Mouse (Mus musculus): ENCODE measurements around the gene Cerk.
"Not testable (repeated sequence)": the region's sequence is repeated elsewhere in the genome, so short reads cannot be mapped to it uniquely, and the experiment has no call there.

Cerk gene

DNA sequence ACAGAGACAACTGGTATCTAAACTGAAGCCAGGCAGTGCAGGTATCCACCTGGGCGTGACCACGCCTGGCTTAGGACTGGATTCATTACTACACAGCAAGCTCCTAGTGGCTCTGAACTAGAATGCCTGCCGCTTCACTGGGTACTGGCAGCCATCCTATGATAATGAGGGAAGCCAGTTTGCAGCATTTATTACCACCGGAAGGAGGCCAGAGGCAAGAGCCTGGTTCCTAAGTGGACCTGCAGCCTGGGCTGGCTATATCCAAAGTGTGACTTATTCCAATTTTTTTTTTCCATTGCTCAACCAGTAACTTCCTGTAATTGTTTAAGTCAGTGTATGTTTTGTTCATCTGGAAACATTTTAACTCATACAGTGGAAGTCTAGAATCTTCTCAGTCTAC, 20.4 kb upstream of the Cerk start:
- peak; percentile 80 for DNase-seq (ENCODE audit: low spot score)

DNA sequence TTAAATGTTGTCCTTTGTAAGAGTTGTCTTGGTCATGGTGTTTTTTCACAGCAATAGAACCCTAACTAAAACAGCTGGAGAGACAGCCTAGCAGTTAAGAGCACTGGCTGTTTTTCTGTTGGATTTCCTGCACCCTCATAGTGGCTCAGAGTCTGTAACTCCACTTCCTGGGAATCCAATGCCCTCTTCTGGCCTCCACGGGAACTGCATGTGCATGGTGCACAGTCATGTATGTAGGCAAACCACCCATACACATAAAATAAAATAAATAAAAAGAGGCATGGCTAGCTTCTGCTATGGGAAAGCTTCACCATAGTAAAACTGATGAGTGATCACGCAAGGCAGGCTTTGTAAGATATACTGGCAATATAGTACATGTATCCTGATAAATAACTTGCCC, 19.4 kb upstream of the Cerk start:
- DNase-seq (ENCODE audit: low spot score), result no peak

DNA sequence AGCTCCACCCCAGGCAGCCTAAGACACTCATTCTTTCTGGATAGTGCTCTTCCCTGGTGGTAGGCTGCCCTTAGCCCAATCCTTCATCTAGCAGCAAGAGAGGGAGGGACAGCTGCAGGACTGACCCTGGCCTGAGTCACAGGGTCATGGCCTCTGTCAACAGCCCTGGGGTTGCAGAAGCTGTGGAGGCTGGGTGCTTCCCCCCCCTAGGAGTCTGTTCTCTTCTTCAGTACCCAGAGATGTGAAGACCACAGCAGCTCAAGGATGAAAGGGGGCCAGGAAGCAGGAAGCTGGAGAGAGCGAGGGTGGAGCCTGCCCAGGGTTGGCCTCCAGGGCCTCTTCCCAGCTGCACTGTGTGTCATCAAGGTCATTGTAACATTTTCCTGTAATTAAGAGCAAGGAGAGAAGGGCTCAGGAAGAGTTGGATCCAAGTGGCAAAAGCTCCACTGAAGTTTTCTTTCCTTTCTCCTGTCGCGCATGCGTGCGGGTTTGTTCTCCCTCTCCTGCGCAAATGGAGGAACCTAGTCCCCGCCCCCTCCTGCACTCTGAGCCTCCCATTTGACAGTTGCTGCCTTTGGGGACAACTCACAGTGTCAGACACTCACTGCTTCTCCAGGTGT, 18.1 kb upstream of the Cerk start:
- DNase-seq (ENCODE audit: low spot score), result no peak

DNA sequence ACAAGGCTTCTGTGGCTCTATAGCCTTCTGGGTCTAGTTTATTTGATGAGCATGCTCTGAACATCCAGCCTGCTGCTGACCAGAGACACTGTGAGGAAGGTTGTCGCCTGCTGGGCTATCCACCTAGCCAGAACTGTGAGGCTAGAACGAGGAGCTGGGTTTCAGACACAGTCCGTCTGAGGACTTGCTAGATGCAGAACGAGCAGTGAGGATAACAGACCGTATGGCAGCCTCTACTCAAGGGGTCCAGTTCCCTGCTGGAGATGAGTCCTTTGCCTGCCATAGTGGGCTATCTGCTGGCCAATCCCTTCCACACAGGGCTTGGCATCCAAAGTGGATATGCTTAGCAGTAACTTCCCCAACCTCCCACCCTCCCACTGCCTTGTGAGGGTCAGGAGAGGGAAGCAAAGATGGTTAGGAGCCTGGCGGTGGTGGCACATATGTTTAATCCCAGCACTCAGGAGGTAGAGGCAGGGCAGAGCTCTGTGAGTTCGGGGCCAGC, 17.4 kb upstream of the Cerk start:
- DNase-seq (ENCODE audit: low spot score), result no peak

DNA sequence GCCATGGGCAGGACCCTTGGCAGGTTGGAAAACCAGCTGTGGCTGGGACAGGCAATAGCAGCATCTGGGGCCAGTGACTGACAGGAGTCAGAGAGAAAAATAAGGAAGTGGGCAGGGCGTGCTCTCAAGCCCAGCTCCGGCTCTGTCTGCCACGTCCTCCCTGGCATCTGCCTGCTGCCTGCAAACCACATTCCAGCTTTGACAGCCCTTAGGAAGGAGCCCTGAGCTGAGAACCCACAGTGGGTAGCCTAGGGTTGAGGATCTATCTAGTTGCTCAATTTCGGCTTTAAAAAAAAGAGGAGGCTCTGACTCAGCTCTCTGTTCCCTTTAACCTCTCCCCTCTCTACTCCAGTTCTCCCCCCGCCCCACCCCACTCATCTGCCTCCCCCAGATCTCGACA, 16.7 kb upstream of the Cerk start:
- peak; percentile 51 for DNase-seq (ENCODE audit: low spot score)

DNA sequence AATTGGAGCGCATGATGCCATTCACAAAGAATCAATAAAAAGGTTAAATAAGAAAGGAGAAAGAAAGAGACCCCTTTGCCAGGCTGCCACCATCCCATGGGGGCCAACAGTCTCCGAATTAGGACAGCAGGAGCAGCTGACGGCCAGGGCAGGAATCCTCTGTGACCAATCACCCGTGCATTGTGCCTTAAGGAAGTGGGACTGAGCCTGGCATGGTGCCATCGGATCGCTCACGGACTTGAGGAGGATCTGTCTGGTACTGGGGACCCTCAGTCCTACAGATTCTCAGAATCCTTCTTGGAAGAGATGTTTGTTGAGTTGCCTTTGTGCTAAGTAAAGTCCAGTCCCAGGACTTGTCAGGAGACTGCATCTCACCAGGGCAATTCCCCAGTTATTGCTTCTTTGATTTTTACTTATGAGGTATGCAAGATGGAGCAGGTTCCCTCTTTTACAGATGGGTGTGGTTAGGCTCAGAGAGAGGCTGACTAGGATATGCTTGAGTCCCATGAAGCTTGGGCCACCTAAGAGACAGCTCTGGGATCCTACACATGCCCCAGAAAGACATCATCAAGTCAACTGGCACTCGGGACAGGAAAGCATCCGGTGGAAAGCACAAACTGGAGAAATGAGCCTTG, 15.9 kb upstream of the Cerk start:
- DNase-seq (ENCODE audit: low spot score), result no peak

DNA sequence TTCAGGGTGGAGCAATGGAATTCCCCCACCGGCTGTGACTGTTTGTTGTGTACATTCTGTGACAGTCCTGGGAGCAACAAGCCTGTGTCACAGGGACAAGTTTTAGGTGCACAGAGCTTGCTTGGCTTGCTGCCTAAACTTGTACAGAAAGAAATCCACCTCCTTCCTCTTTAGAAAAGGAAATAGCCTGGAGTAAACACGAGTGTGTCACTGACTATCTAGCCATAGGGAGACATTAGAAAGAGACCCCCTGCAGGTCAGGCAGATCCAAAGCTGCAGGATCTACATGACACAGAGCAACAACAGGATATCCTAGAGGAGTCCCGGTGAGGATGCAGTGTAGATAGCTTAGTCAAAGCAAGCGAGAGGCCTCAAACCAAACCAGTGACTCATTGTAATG, 15.2 kb upstream of the Cerk start:
- no peak for DNase-seq (ENCODE audit: low spot score)

DNA sequence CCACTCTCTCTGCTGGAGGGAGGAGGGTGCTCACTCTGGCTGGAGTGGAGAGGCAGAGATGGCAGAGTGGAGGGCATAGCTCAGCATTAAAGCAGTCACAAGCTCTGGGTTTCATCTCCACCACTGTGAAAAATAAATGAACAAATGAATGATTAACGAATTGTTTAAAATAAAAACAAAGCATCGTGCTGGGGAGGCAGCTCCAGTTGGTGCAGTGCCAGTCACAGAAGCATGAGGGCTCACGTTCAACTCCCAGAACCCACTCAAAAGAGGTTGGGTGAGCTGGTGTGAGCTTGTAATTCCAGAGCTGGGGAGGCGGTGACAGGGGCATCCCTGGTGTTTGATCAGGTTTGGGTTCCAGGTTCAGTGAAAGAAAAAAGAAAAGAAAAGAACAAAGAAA, 14.2 kb upstream of the Cerk start:
- no peak for DNase-seq (ENCODE audit: low spot score)

DNA sequence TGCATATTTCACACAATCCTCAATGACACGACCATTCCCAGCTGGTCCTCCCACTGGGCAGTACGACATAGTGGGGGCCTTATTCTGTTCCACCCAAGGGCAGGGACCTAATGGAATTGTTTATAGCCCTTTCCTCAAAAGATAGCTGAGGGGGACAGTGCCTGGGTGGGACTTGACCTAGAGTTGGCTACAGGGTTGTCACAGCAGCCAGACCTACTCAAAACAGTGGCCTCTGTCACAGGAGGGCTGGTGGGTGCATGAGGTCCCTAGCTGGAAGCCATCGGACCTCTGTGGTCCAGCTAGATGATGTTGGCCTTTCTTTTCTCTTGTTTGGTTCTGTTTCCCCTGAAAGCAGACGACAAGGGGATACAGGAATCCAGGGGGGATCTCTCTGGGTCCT, 13.5 kb upstream of the Cerk start:
- no peak for DNase-seq (ENCODE audit: low spot score)

DNA sequence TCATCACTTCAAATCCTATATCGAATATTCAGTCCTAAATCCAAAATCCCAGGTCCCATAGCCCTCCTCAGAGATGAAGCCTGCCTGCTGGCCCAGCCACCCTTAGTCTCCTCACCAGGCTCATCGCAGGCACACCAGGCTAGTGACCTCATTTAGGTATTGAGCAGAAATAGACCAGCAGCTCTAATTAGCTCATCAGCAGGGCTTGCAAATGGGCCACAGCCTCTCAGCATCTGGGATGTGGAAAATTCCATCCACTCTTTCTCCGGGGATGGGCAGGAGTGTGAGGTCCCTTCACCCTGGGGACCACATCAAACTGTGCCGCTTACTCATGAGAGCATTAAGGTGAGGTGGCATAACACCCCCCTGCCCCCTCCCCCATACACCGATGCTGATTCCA, 13.1 kb upstream of the Cerk start:
- no peak for DNase-seq (ENCODE audit: low spot score)

DNA sequence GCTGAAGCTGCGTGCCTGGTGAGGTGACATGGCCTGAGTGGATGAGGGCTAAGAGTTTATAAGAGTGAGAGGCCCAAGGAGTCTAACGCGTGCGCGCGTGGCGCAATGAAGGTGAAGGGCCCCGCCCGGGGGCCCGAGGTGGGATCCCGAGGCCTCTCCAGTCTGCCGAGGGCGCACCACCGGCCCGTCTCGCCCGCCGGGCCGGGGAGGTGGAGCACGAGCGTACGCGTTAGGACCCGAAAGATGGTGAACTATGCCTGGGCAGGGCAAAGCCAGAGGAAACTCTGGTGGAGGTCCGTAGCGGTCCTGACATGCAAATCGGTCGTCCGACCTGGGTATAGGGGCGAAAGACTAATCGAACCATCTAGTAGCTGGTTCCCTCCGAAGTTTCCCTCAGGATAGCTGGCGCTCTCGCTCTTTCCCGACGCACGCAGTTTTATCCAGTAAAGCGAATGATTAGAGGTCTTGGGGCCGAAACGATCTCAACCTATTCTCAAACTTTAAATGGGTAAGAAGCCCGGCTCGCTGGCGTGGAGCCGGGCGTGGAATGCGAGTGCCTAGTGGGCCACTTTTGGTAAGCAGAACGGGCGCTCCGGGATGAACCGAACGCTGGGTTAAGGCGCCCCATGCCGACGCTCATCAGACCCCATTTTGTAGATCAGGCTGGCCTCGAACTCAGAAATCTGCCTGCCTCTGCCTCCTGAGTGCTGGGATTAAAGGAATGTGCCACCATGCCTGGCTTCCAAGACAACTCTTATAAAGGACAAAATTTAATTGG, 8.9 kb upstream of the Cerk start:
- DNase-seq (ENCODE audit: low spot score), result not testable (repeated sequence)

DNA sequence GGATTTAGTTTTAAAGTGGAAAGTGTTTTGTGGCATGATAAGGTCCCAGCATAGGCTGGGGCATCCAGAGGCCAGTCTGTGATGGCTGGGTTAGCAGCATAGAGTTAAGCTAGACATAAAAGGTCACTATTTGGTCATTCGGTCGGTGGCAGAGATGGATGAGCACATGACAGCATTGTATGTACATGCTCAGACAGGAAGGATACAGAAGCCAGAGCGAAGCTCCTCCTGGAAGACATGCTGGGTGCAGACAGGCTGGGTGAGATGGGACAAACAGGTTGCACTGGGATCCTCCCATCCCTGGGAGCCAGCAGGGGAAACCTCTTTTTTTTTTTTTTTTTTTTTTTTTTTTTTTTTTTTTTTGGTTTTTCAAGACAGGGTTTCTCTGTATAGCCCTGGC, 6.0 kb upstream of the Cerk start:
- no peak for DNase-seq (ENCODE audit: low spot score)

DNA sequence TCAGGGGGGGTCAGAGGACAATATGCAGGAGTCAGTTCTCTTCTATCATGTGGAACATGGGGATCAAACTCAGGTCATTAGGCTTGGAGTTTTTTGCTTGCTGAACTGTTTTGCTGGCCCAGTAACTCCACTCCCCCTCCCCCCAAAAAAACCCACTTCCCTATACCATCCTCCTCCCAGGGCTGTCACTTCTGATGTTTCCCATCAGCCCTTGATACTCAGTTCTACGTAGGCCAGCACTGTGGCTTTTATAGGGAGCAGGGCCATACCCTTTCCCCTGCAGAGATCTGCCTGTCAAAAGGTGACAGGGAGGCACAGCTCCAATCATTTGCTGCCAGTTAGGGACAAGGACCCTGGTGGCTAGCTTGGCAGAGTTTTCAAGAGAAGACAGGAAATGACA, 5.6 kb upstream of the Cerk start:
- no peak for DNase-seq (ENCODE audit: low spot score)

DNA sequence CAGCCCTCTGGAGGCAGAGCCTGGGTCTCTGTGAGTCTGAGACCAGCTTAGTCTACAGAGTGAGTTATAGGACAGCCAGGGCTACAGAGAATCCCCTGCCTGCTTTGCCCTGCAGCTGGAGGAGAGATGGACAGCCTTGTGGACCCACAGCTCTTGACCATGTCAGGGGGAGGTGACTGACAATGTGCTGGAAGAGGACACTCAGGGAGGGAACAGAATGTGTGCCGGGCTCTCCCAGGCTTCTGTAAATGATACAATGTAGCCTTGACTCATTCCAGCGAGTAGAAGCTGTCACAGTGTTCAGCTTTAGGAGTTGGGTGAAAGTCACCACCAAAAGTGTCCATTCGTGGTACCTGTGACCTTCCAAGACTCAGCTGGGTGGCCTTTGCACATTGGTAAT, 4.4 kb upstream of the Cerk start:
- no peak for DNase-seq (ENCODE audit: low spot score)

DNA sequence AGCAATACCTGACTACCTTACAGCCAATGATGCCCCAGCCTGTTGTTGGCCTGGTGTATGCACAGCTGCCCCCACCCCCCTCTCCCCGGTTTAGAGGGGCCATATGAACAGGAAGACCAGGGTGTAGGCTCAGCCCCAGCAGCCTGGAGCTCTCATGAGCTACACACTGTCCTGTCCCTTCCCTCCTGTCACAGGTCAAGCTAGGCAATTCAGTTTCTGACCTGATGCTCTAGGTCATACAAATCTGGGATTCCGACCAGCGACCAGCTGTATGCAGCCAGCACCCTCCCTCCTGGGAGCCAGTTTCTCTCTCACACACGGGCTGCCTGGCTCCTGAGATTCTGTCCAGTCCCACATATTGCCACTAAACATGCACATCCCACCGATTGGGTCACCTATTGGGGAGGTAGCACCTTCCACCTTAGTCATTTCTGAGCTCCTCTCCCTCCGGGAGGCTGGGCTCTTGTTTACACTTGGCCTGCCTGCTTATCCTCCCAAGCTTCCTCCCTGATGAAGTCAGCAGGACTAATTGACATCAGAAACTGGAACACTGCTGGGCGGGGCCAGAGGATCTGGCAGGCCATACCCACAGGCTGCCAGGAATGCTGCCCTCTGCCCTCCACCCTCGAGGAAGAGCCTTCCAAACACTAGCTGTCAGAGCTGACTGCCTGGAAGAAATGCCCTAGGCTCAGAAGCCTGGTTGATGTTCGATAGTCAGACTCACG, 3.0 kb upstream of the Cerk start:
- DNase-seq (ENCODE audit: low spot score), result peak; percentile 95

DNA sequence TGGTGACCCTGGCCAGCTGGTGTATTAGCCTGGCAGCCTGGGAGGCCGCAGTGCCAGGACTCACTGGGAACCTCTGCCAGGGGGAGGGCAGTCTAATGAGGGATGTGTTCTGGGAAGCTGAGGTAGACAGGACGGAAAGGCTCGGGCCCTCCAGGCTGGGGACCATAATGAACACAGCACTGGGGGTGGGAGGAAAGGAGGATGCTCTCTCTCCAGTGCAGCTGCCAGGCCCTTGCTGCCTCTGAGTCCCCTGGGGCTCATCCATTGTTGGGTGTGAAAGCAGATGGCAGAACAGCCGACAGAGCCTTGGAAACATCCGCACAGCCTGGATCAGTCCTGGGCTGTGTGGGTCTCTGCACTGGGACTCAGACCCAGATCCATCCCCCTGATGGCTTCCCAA, 2.2 kb upstream of the Cerk start:
- peak; percentile 58 for DNase-seq (ENCODE audit: low spot score)

DNA sequence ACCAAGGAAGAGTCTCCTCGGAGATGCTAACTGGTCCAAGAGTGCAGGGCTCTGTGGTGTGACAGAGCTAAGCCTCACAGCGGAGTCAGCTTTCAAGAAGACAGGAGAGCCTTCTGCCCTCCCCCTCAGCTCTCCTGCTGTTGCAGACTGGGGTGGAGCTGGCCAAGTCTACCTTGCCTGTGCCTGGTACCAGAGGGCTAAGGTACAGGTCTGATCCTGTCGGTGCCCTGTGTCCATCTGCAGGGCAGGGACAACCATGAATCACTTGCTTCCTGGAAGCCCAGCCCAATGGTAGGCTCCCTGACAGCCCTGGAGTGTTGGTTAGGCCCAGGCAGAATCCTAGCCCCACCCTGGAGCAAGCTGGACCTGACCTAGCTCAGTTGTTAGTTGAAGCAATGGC, 745 bp upstream of the Cerk start:
- DNase-seq (ENCODE audit: low spot score), result no peak

DNA sequence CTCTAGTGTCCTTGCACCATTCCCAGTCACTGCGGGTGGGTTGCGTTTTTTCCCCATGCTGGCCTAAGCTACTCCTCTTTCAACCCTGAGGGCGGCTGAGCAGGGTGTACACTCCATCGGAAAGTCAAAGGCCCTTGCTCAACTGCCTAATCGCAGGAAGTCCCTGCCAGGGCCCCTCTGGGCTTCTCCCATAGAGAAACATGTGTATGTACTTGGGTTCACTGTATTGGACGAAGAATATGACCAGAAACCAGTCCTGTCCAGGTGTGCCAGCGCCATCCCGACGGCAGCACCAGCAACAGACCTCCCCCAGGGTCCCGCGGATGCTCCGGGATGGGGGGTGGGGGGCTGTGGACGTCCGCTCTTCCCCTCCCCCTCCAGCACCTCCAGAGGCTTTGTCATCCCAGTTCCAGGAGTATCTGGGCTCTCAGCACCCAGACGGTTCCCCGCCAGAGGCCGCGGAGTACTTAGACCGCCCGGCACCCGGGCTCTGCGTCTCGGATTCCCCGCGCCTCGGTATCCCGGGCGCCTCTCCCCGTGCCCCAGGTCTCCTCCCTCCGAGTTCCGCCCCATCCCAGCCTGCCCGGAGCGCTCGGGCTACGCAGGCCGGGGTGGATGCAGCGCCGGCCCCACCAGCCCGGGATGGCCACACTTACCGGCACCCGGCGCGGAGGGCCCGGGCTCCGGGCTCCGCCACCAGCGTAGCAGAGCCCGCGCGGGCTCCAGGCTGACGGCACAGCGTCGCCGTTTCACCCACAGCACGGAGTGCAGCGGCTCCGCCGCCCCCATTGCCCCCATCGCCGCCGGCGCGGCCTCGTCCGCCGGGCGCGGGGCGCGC, 871 bp downstream of the Cerk start:
- DNase-seq (ENCODE audit: low spot score), result peak; percentile 46

DNA sequence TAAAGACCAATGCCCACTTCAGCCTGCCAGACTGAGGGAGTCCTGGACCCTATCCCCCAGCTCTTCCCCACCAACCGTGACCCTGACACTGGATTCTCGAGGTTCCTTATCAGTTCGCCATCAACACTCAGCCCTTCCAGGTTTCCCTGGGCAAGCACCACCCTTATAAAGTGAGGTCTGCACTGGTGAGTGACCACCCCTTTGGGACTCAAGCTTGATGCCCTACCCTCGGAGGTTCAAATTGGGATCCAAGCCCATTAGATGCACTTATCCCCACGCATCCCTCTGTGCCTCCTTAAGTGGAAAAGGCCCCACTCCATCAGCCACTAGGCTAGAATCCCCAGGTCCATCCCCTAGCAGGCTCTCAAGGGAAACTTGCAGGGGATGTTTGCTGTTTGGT, 1.9 kb downstream of the Cerk start:
- no peak for DNase-seq (ENCODE audit: low spot score)

DNA sequence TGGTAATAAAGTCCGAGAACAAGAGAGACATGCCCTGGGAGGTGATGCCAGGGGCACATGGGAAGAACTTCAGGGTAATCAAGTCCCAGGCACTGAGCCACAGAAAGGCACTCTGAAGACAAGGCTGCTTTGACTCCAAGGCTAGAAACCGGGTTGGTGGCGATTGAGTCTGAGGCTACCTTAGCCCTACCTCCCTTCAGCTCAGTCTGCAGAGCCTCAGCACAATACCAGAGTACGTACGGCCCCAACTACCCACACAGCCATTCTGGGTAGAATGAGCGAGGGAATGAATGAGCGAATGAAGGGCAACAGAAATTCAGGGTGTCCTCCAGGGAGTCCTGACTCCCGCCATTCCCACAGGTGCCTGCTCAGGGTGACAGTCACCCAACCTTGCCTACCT, 2.5 kb downstream of the Cerk start:
- no peak for DNase-seq (ENCODE audit: low spot score)

DNA sequence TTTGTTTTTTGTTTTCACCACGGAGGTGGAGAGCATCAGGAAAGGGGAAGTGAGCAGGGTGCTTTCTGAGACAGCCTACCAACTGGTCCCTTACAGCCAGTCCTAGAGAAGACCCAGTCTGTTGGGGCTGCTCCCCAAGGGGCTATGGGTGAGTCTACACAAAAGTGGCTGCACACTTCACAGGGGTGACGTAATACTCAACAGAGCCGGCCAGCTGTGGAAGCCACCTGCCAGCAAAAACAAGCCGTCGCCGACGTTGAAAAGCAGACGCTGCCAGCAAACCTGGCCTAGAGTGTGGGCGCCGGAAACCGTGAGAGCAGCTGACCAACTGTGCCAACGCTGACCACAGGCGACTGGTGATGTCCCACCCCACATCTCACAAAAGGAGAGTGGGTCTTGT, 3.3 kb downstream of the Cerk start:
- peak; percentile 63 for DNase-seq (ENCODE audit: low spot score)

DNA sequence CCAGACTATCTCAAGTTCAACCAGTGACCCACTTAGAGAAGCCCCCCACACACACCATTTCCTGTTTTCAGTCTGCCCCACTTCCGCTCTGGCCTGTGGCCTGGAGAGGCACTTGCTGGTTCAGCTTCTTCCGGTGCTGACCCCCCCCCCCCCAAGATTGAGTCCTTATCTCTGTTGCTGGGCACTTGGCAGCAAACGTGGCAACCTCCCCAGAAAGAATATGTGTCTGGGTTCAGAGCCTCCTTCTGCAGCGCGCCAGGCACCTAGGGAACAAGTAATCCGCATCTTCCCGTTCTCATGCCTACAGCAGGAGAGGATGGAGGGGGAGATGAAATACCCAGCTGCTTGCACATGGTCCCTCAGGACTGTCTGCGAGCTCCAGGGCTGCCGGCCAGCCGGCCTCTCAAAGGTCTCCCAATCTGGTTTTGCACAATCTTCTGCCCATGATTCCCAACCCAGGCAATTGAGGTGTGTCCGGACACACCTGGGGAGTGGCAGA, 4.0 kb downstream of the Cerk start:
- no peak for DNase-seq (ENCODE audit: low spot score)
